Mouse (Mus musculus) layer of hippocampus, postnatal 14 days (tissue): ENCODE data around the gene Rwdd3. TPM values are rescaled to one million over a fixed set of nuclear protein-coding genes. Genes with fewer than 3 reads are reported as not detected.

Experiments
- DNase-seq, 2 experiments: peaks; one replicate each; pipeline ENCODE4 v3.0.0; 2021 to 2022; ENCODE audit warnings: low spot score in 2 of 2, mixed read lengths in 1 of 2
- long read RNA-seq, 2 experiments: library from polyadenylated mRNA; stranded (forward); transcript quantifications; one replicate each; pipeline ENCODE4 v2.0.0; 2021
- total RNA-seq, 2 experiments: library from RNA; stranded (reverse); gene quantifications; 2 replicates each; pipeline ENCODE4 v1.2.3; 2021

Rwdd3 gene
- 10 to 100 TPM; 29.7 to 31.0 TPM for total RNA-seq
- long read RNA-seq, experiment 1, transcript Rwdd3-204 (5 exons, 1,484 nt) = major isoform, 5 of 32 reads
- long read RNA-seq, experiment 1, partial matches to known transcripts = 16 of 32 reads
- long read RNA-seq, experiment 1, other reads (novel, unspliced or antisense) = 10 of 32 reads
- long read RNA-seq, experiment 2, transcript Rwdd3-204 (5 exons, 1,484 nt) = major isoform, 14 of 55 reads
- long read RNA-seq, experiment 2, partial matches to known transcripts = 28 of 55 reads
- long read RNA-seq, experiment 2, other reads (novel, unspliced or antisense) = 9 of 55 reads

GRCm38 (mm10) chr3:121171243-121171871 lies at the start of gene Rwdd3:
TSS of gene Rwdd3 (minus strand) at chr3:121171695.
- DNase-seq = peak; percentile 89 to 91

DNA sequence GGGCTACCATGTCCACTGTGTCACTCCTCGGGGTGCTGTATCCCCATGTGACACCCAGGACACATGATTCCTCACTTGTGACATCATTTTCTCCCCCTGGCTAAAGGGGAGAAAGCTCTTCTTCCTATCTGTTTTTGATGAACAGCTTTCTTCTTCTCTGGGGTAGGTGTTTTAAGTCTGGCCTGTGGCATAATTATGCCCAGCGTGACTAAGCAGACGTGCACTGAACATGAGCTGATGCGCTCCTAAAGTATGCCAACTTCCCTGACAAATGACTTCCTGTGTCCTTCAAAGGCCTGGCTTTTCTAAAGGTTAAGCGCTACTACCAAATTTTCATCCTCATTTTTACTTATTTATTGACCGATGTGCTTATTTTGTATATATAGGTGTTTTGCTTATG lies 45.5 kb upstream of the Rwdd3 start:
- DNase-seq = no peak

DNA sequence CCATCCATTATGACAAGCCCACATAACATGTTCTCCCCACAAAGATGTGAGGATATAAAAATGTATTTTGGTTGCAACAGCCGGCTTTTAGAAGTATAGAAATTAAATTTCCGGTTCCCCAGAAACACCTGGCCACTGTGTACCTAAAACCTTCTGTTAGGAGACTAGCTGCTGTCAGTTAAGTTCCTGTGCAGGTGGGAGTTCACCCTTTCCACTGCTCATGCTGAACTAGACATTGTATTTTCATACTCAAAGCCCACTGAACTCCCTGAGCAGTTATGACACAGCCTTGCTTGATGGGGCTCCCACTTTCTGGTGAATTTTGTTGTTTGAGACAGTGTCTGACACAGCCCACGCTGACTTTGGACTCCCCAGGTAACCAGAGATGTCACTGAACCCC lies 42.0 kb upstream of the Rwdd3 start:
- no peak for DNase-seq

DNA sequence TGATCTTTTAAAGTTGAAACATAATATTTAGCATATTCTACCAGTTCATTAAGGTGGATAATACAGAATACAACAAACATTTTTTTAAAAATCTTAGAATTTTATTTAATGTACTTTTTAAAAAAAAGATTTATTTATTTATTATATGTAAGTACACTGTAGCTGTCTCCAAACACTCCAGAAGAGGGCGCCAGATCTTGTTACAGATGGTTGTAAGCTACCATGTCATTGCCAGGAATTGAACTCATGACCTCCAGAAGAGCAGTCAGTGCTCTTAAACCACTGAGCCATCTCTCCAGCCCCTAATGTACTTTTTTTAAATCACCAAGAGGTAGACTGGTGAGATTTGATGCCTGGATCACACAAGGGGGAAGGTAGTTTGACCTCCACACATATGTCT lies 40.7 kb upstream of the Rwdd3 start:
- DNase-seq = no peak

- DNase-seq = no peak
These were observed 37.5 kb upstream of the Rwdd3 start for GRCm38 (mm10) chr3:121208994-121209393.

DNA sequence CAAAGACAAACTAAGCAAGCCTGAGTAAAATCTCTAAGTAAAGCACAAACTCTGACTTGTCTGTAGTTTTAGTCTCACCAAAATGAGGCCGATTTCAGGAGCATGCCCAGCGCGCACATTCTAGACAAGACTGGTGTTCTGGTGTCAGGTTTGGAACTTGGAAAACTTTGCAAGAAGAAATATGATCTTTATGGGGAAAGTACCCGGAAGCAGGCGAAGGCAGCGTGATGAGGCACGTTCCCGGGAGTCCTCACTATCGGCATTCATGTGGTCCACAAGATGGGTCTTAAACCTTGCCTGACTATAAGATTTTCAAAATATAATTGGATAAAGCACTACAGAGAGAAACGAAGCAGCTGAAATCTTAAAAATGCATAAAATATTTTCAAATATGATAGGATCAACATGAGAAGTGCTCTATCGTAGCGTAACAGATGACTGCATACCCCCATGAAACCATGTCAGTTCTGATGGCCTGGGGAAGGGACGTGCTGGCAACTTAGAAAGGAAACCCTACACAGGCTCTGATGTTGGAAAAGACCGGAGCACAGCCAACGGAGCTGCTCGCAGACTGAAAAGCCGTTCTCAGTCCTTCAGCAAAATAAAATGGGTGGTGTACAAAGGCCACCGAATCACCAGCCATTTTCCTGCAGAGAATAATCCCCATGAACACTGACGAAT lies 34.8 kb upstream of the Rwdd3 start:
- no peak for DNase-seq

DNA sequence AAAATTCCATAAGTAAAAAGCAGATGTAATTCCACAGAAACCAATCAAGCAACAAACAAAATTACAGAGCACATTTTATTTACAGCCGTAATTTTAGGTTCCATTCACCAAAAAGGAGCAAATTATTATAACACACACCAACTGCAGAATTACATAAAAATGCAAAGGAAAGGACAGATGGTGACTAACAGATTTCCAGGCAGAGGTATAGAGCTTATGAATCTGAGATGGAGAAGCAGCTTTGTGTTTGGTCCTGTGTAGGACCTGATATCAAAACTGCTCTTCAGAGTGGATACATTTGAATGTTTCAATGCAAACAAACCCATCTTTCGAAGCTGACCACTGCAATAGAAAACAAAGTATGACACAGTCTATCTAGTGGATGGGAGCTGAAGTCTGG lies 31.1 kb upstream of the Rwdd3 start:
- no peak for DNase-seq

DNA sequence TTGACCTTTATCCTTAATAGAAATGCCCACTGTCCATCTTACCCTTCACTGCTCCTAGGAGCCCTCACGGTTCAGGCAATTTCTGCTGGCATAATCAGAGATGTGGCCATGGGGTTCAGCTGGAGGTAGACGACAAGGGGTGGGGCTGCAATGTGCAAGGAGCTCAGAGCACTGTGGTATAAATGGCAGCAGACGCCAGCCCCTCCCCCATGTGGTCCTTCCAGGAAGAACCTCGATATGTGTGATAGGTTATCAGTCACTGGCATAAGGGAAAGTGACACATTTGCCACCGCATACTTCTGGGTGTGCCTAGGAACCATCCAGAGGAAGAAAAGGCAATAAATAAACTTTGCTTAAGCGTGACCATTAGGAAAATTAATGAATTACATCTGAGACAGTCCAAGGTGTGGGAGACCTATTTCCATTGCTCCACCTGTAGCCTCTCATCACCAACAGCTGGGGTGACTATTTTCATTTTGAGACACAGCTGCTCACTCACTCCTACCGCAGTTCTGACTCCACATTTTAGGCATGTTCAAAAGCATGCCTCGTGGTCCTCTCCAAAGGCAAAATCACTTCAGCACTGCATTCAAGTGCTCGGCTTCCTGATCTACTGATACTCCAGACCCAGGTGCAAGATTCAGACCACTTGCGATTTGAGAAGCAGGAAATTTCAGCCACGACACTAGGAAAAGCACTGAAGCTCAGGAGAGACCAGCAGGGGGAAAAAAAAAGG lies 29.7 kb upstream of the Rwdd3 start:
- no peak for DNase-seq

DNA sequence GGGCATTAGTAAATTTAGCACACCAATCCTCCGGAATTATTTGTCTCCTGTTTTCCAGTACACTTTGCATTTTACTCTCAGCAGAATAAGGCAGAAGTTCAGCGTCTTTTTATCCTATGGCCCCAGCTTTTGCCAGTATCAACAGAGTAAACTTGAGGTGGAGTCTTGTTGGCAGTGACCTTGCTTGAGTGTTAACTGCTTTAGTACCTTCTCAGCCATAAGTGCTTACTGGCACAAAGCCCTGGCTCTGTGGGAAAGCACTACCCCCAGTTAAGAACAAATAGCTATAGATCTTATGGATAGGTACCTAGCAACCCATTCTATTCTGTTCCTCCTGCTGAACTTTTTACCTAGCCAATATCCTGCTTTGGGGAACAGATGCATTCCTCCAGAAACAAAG lies 17.7 kb upstream of the Rwdd3 start:
- DNase-seq = no peak

- no peak for DNase-seq
These were observed 16.0 kb upstream of the Rwdd3 start for GRCm38 (mm10) chr3:121187510-121187909.

GRCm38 (mm10) chr3:121186925-121187324 lies 15.4 kb upstream of the Rwdd3 start:
- no peak for DNase-seq

GRCm38 (mm10) chr3:121185197-121185596 lies 13.7 kb upstream of the Rwdd3 start:
- DNase-seq = no peak

DNA sequence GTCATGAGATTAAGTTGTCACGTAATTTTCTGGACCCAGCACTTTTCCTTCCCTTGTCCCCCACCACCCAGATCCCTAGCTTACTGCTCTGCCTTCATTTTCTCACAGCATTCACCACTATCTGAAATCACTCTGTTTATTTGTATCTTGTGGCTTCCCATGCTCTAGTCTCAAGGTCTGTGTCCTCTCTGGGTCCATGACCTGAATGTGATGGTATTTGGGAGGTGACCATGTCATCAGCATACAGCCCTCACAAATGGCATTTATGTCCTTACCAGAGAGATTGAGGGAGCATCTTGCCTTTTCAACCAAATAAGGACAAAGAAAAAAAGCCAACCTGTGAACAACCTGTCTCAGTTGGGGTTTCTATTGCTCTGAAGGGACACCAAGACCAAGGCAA lies 4.5 kb upstream of the Rwdd3 start:
- no peak for DNase-seq

GRCm38 (mm10) chr3:121174248-121174945 lies 2.9 kb upstream of the Rwdd3 start:
- no peak for DNase-seq

GRCm38 (mm10) chr3:121172718-121173117 lies 1.2 kb upstream of the Rwdd3 start:
- DNase-seq = no peak

- DNase-seq = no peak
These were observed 374 bp upstream of the Rwdd3 start for GRCm38 (mm10) chr3:121171872-121172265.

GRCm38 (mm10) chr3:121170631-121171030 lies 864 bp downstream of the Rwdd3 start:
- no peak for DNase-seq

DNA sequence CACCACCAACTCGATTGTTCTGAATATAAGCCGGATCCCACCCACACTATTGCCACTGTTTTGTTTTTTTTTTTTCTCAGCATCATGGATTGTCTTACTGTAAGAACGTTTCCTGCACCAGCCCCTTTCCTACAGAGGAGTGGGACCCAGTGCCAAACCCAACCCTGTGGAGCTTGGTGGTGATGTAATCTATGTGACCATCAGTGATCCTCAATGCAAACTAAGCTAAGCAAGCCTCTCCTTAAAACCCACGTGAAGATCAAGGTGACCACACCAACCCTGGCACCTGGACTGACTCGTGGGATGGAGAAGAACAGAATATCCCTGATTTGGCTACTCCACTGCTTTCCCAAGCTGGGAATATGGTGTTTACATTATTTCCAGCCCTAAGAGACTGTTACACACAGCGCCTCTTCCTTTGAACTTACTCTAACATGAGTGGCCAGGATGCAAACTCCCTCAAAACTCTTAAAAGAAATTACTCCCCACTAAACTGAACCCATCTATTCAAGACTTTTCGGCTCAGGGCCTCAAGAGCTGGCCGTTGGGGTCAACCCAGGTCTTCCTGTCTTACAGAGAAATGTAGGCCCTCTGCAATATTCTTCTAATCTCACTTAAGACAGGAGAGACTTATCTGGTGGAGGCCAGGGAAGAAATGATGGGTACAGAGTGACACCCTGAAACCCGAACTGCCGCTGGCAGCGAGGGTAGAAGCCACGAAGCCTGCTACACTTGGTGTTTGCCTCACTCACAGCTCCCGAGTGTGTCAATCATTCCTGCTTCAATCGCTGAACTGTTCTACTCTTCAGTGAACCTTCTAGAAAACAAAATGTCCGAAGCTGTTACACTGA lies 2.2 kb downstream of the Rwdd3 start:
- no peak for DNase-seq

DNA sequence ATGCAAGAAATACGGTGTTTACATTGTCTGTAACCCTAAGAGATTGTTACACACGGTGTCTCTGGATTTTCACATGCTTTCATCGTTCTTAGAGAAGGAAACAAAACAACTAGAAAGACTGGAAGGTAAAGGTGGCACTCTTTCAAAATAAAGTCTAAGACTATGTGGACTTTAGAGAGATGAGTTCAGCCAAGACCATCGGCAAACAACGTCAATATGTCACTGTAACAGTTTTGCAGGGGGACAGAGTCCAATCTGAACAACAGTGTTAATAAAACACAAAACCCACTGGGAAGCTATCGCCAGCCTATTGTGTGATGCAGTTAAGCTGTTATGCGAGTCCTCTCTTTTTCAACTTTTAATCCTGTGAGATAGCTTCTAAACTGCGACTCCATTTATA lies 2.9 kb downstream of the Rwdd3 start:
- no peak for DNase-seq

DNA sequence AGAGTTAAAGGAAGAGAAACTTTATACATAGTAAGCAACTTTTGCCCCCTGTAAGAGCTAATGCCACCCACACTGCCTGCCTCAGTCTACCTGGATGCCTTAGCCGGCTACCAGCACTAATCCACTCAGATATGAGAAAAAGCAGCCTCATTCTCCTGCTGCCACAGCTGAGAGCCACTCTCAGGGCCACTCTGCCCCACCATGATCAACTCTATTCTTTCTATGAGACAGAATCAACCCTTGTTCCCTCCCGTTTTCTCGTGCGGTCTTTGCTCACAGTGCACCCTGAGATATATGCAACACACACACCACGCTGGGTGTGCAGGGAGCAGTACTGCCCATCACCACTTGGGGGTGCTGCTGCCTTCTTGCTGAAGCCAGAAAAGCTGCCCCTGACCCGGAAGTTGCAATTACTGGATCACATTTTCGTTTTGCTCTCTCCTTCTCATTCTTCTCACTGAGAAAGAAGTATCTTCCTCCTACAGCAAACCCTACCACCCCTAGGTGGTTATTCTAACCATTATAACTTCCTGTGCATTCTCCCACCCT lies 8.2 kb downstream of the Rwdd3 start:
- DNase-seq = peak in 1 of 2 experiments; percentile 45
